Mouse (Mus musculus): Measurements from ENCODE around the gene Crim1.

- TF ChIP-seq CTCF (conservative IDR thresholded peaks at IDR 0.05; ENCODE audit: insufficient read depth, insufficient read length, low read depth, low read length) (no peak), POLR2A (IDR thresholded peaks at IDR 0.05; ENCODE audit: low read depth, low read length) (no peak)
These were observed 72.8 kb downstream of the Crim1 start for GRCm38 (mm10) chr17:78272713-78273483.
